Mouse (Mus musculus): ENCODE measurements around the gene Zcchc14.
"Not testable (repeated sequence)": the region's sequence is repeated elsewhere in the genome, so short reads cannot be mapped to it uniquely, and the experiment has no call there.

The Zcchc14 gene

DNA sequence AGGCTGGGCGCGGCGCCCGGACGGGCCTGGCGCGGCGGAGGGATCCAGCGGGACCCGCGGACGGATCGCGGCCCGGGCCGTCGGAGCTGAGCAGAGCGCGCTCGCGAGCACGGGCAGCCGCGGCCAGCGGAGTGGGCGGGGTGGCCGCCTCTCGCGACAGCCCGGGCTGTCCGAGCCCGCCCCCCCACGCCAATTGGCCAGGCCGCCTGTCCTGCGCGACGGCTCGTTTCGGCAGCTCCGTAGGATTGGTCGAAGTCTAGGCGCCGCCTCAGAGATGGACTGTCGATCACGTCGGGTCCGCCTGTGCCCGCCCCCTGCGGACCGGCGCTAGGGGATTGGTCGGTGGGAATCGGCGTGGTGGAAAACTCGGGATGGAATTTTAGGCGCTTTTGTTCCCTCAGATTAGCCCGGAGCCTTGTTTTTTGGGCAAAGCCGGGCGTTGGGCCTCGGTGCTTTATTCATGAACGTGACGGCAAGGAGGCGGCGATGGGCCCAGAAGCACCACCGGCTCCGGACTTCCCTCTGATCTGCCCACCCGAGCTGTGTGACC, at the start of gene Zcchc14:
Zcchc14 (minus strand) TSS at position 128 of the 550 bp plus-strand sequence.
- DNase-seq = peak; percentile 100

DNA sequence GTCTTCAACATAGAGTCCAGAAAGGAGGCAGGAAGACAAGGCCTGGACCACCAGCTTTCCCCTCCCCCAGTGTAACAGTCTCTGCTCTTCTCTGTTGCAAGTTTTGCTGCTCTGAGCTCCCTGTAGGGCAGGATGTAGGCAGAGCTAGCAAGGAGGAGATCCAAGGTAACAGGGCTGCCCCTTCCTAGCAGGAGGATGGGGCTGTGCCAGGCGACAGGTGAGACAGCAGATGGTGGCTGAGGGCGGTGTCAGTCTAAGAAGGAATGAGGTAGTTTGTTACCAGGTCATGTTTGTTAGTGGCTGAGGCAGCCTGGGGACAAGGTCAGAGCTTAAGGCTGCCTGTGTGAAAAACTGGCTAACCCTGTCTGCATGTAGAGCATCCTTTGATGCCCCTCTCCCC, 47.2 kb upstream of the Zcchc14 start:
- no peak for DNase-seq

DNA sequence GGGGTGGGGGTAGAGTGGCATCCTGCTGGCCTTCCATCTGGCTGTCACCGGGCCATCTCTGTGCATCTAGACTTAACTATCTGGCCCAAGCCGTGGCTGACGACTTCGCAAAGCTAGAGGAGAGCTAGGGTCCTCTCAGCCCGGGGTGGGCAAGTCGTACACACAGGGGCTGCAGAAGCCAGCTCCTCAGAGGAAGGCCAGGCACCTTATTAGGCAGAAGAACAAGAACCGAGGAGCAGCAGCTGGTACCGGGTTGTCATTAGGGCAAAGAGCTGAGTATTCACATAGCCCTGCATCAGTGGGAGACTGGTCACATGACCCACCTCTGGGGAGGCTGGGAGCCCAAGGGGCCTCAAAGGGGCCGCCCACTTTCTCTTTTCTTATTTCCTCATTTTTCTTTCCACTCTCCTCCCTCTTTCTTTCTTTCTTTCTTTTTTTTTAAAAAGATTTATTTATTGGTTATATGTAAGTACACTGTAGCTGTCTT, 46.0 kb upstream of the Zcchc14 start:
- no peak for DNase-seq

DNA sequence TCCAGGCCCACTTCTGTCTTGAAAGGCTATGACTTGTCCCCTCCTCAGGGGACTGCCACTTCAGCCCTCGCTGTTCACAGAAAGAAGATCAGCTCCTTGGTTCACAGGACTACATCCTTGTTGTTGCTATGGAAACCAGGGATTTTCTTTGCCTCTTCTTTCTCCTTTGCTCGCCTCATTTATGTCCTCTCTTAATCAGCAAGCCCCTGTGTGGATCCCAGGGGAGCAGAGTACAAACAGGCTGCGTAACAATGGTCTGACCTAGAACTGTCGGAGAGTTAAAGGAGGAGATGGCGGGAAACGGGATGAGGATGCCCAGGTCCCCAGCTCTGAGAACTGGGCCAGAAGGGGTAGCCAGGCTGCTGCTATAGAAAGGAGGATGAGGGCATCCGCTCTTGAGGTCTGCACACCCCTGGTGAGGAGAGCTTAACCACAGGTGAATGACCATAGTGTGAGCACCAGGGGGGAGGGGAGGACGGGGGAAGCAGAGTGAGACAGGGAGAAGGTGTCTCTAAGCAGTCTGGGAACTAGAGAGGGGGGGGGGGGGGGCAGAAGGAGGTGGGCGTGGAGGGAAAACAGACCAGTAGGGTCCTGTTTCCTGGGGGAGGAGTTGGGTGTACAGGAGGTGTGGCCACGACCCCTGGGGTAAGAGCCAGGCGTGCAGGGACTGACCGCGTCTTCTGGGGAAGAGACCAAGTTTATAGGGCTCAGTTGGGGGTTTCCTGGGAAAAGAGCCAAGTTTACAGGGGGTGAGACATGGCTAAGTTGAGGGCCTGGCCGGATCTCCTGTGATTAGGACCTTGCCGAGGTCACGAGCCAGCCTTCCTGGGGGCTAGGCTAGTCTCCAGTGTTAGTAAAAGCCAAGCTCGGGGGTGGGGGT, 45.3 kb upstream of the Zcchc14 start:
- DNase-seq = no peak

DNA sequence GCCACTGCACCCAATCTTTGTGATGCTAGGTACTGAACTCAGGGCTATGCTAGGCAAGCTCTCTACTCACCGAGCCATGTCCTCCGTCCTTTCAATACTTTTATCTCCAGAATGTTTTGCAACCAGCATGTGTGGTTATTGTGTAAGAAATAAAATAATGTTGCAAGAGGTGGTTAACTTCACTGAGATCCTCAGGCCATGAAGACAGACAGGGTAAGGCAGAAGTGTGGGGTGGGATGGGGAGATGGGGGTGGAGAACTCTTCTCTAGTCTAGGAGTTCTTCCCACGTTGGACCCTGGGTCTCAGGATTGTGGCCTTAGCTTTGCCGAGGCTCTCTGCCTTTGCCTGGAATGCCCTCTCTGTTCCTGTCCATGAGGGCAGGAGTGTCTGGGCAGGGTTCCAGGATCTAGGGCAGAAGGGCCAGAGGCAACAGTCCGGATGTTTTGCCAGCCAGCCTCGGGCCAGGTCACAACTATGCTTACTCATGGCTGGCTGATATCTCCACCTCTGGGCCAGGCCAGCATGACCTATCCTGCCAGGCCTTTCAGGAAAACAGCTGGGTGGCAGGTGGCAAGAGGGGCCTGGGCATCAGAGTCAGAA, 43.0 kb upstream of the Zcchc14 start:
- no peak for DNase-seq

DNA sequence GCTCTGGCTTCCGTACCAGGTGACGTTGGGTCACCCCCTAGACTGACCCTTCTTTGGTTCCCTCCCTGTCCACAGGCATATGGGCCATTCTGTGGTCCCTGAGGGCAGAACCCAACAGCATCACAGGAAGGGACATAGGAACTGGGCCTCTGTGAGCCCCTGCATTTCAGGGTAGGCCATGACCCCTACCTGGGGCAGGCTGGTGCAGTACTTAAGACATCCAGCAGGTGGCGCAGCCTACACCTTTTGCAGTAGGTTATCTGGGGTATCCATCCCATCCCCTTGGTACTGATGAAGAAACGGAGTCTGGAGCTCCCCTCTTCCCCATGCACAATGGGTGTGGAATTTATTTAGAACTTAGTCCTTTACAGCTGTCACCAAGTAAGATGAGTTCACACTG, 41.8 kb upstream of the Zcchc14 start:
- DNase-seq = no peak

DNA sequence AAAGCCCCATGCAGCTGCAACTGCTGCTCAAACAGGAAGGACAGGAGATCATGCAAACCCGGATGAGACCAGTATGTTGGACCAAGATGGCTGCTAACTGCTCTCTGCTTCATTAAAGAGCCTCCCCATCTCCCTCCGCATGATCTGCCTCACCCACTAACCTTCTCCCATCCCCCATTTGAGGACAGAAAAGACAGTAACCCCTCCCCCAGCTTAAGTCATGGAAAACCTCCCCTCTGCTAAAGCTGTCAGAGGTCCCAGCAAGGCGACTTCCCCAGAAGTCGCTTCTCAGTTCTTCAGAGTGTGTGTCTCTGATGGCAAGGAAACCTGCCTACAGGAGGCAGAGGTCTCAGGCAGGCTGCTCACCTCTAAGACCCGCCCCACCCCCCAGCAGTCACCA, 35.8 kb upstream of the Zcchc14 start:
- DNase-seq = no peak

DNA sequence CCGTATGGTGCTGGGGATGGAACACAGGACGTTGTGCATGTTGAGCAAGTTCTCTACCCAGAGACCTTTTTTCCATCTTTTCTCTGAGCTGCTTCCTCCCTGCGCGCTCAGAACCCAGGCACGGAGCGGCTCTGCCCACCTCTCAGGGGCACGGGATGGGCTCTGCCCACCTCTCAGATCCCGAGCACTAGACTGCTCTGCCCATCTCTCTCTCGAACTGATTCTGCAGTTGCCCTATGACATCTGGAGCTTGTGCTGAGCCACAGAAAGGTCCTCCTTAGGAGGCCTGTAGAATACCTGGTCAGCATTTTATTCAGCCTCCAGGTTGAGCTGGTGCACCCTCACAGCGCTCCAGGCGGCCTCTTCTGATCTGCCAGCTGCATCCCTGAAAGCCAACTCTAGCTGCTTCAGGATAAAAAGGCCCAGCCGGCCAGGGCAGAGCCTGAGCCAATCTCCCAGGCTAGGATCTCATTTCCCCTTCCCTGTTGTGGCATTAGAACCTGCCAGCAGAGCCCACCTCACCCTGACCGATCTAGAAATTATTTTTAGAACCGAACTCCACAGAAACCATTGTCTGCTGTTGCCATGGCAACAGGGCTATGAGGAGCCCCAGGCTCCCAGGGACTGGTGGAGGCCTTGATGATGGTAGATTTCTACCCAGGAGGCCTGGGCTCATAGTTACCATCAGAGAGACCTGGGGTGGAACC, 34.9 kb upstream of the Zcchc14 start:
- peak; percentile 69 for DNase-seq

DNA sequence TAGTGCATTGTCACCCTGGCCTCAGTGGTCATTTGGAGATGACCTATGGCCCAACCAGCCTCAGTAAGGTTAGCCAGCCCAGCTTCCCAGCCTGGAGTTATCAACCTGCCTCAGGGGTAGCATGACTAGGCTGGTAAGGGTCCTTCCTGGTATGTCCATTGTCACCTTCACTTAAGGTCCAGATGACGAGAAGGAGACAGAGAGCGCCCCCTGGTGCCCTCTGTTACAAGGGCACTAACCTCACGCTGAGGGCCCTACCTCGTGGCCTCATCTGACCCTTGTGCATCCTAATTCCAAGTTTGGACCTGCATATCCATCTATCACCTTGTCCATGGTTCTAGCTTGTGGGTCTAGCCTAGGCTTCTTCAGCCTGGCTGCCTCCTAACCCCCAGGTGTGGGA, 32.7 kb upstream of the Zcchc14 start:
- no peak for DNase-seq

DNA sequence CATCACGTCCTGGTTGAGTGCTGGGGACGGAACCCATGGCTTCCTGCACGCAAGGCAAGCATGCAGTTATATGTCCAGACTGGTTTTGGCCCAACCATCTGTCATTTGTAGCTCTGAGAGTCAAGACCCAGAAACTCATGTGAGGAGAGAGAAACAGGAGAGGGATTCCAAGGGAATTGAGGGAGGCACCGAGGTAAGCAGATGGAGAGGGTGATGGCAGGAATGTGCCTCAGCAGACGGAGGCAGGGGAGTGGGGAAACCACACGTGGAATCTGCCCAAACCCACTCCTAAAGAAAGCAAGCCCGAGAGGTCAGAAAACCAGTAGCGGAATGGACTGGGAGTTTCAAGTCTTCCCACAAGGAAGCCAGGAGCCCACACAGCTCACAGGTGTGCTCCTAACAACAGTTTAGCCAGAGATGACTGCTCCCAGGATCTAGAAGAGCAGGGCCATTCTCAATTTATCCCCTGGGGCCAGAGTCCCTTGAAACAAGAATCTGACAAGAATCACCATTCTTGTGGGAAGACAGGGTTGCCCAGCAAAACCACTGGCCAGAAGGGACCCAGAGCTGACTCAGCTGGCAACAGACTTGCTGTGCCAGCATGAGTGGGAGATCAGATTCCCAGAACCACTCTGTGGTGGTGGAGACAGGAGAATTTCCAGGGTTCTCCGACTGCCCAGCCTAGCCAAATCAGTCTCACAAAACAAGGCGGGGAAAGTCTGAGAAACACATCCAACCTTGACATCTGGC, 30.6 kb upstream of the Zcchc14 start:
- DNase-seq = peak; percentile 31

DNA sequence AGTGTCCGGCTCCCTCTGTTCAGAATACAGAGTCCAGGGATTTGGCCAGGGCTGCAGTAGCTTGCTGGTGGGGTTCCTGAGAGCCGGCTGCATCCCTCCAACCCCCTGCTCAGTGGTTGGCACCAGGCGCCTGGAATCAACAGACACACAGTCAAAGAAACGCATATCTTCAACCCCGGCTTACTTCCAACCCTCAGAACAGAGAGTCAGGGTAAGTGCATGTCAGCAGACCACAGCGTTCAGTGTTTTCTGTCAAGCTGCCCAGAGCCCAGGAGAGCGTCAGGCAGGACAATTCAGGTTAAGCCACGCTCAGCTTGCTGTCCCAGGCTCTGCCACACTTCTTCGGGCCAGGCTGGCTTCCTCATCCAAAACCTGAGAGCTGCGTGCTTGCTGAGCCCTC, 28.8 kb upstream of the Zcchc14 start:
- DNase-seq = no peak

DNA sequence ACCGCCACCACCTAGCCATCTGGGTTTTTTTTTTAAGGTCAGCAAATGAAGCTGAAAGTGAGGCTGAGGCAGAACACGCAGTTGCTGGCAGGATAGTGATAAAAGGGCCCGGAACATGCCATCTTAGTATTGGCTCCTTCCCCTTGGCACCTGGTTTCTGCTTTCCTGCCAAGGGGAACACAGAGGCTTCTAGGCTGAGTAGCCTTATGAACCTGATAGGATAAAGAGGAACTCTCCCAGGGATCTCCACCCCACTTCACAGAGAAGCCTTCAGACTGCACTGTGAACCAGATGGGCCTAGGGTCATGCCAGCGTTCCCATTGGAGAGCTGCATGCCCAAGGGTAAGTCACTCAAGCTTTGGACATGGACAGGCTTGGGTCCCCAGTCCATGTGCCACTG, 28.2 kb upstream of the Zcchc14 start:
- no peak for DNase-seq

DNA sequence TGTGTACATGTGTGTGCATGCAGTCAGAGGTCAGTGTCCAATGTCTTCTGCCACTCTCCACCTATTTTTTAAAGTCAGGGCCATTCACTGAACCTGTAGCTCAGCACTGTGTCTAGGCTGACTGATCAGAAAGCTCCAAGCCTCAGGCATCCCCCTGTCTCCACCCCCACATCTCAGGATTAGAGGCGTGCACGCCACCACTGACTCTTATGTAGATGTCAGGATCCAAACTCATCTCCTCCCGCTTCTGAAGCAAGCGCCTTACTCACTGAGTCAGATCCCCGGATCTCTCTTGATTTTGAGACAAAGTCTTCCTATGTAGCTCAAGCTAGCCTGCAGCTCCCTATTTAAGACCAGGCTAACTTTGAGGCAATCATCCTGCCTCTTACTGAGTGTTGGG, 26.0 kb upstream of the Zcchc14 start:
- DNase-seq = no peak

DNA sequence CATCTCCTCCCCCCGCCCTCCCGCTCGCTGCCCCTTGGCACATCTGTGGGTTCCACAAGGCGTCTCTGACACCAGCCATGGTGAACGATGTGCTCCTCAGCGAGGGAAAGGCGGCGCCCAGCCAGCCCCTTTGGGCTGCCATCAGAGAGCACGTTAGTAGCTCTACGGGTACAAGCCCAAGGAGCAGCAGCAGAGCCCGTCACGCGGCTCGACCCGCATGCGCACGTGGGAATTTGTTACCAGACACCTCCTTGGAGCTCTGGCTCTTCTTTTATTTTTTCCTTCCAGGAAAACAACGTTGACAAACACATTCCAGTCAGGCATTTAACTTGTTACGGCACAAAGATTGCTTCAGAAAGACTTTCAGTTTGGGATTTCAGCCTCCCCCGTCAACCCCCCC, 23.0 kb upstream of the Zcchc14 start:
- peak; percentile 47 for DNase-seq

DNA sequence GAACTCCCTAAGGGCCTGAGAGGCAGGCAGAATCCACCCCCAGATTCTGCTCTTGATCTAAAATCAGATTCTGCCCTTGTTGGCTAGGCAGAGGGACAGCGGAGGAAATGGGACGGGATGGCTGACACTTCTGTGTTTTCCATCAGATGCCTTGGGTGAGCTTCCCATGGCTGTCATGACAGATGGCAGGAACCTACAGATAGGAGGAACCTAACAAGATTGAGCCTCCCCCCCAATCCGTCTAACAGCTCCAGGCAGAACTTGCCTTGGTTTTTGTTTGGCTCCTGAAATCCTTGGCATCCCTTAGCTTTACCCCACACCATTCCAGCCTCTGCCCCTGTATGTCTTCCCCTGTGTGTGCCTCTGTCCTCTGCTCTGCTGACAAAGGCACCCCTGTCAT, 22.5 kb upstream of the Zcchc14 start:
- DNase-seq = peak; percentile 34

DNA sequence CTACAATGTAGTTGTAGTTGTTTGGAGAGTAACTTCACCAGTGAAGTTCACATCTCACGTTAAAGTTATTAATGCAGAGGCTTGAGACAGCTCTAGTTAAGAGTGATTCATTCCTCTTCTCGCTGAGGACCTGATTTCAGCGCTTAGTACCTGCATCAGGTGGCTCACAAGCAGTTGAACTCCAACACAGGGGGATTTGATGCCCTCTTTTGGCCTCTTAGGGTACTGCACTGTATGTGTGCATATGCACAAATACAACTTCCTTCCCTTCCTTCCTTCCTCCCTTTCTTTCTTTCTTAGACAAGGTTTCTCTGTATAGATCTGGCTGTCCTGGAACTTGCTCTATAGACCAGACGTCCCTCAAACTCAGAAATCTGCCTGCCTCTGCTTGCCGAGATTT, 21.8 kb upstream of the Zcchc14 start:
- no peak for DNase-seq

DNA sequence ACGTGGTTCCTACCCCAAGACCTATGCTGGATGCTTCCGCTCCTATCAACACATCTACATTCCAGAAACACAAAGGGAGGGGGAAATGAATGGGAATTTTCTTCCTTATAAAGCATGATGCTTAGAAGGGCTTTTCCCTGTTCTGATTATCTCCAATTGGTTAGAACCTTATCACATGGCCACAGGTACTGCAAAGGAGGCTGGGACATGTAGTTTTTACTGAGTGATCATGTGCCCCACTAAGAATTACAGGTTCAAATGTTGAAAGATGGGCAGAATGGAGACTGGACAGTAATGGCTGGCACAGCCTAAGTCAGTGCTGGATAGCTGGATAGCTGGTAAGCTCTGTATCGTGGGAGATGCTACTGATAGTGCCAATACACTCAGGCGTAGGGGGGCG, 21.2 kb upstream of the Zcchc14 start:
- no peak for DNase-seq

DNA sequence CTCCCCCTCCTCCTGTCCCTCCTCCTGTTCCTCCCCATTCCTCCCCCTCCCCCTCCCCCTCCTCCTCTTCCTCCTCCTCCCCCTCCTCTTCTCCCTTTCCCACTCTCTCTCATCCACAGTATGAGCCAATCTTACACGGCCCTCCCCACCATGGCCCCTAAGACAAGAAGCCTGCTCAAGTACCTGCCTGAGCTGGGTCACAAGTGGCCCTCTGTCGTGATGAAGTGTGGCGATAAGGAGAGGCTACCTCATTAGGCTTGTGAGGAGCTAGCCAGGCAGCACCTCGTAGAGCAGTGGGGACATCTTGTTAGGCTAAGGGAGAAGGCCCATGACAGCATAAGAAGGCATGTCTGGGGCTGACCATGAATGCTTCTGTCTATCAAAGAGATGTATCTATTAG, 20.5 kb upstream of the Zcchc14 start:
- no peak for DNase-seq

DNA sequence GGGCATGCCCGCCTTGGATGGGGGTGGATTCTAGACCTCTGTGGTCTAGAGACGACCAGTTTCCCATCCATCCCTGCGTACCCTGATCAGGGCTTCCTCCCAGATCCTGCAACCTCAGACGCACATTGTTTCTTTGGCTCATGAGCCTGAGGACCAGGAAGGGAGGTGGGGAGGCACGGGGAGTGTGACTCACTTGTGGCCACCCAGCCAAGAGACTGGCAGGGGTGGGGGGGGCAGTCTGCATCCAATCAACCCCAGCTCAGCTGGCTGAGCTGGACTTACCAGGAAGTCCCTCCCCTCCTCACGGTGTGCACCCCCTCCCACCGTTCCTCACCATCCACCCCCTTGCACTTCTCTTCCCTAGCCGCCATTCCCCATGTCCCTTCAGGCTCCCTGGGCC, 16.5 kb upstream of the Zcchc14 start:
- no peak for DNase-seq

DNA sequence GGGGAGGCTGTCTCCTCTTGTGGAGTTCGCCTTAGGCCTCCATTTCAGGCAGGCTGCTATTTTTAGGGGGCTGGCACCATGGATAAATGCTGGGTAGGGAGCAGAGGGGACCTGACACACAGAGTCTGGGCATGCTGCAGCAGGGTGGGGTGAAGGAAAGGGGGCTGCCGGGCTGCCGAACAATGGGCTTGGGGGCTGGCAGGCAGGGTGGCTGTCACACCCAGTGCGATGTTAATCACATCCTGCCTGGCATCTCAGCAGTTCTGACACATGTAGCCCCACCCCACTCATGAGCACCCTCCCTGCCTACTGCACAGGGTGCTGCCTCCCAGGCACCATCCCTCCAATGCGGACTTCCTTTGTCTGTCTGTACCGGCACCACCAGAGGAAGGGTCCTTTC, 15.9 kb upstream of the Zcchc14 start:
- DNase-seq = peak; percentile 57

DNA sequence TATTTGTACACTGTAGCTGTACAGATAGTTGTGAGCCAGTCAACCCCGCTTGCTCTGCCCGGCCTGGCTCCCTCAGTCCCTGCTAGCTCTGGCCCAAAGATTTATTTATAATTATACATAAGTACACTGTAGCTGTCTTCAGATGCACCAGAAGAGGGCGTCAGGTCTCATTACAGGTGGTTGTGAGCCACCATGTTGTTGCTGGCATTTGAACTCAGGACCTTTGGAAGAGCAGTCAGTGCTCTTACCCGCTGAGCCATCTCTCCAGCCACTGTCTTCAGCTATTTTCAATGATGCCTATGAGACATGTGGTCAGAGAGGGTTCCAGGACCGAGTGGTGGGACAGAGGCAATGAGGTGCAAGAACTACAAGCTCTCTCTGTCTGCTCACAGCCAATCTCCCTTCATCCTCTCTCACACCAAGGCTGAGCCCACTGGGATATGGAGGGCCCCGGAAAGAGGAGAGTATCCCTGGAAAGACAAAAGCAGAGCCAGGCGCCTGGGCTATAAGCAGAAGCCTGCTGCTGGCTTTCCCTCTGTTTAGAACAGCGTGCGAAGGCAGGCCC, 15.3 kb upstream of the Zcchc14 start:
- DNase-seq = not testable (repeated sequence)

DNA sequence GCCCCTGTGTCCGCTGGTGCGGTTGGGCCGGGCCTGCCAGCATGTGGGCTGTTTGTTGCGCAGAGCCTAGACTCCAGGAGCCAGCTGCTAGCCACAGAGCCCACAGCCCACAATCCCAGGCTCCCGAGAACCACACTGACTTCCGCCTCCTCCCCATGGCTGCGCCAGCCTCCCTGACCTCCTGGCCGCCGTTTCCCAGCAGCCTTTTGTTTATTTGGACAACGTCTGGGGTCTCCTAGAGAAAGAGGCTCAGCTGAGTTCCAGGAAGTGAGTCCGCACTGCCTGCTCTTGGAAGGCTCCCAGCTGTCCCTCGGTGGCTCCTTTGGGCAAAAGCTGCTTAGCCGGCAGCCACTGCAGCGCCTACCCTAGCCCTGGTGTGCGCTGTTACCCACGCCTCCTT, 12.6 kb upstream of the Zcchc14 start:
- DNase-seq = no peak
